Mouse (Mus musculus) forebrain, embryonic 11.5 days (tissue): ENCODE measurements around the gene Sec24d. TPM values are rescaled to one million over a fixed set of nuclear protein-coding genes. Genes with fewer than 3 reads are reported as not detected.

Experiments used
- ATAC-seq: fragments of 200-750 bp; cut with Nextera tagmentation; replicated peaks from 2 replicates; pipeline ENCODE4 v1.8.0; 2017; ENCODE audit warnings: moderate TSS enrichment; ENCODE audit not compliant: low FRiP score
- DNase-seq: peaks from one replicate; pipeline ENCODE4 v3.0.0-alpha.2; 2017; ENCODE audit warnings: low spot score
- H3K27ac ChIP-seq: fragments of 300-500 bp; sonication (generic); 2 replicates; pipeline ENCODE4 v1.5.1; 2014; ENCODE audit warnings: low read depth, low read length
- H3K27me3 ChIP-seq: fragments of 300-500 bp; sonication (generic); 2 replicates; pipeline ENCODE4 v1.6.1; 2014; ENCODE audit warnings: mild to moderate bottlenecking, low read length, mixed read lengths; ENCODE audit not compliant: control insufficient read depth, insufficient read depth
- H3K36me3 ChIP-seq: fragments of 300-500 bp; sonication (generic); 2 replicates; pipeline ENCODE4 v1.6.1; 2014; ENCODE audit warnings: mild to moderate bottlenecking, low read length, moderate library complexity, mixed read lengths; ENCODE audit not compliant: control insufficient read depth, insufficient read depth
- H3K4me1 ChIP-seq: fragments of 300-500 bp; sonication (generic); replicated peaks from 2 replicates; pipeline ENCODE4 v1.6.1; 2014; ENCODE audit warnings: low read length, mixed read lengths; ENCODE audit not compliant: control insufficient read depth, insufficient read depth
- H3K4me2 ChIP-seq: fragments of 300-500 bp; sonication (generic); 2 replicates; pipeline ENCODE4 v1.6.1; 2014; ENCODE audit warnings: low read depth, mild to moderate bottlenecking, low read length, moderate library complexity, mixed read lengths; ENCODE audit not compliant: severe bottlenecking
- H3K4me3 ChIP-seq: fragments of 300-500 bp; sonication (generic); 2 replicates; pipeline ENCODE4 v1.5.1; 2014; ENCODE audit warnings: low read depth, low read length
- H3K9ac ChIP-seq: fragments of 300-500 bp; sonication (generic); 2 replicates; pipeline ENCODE4 v1.6.1; 2014; ENCODE audit warnings: low read length
- H3K9me3 ChIP-seq: fragments of 300-500 bp; sonication (generic); 2 replicates; pipeline ENCODE4 v1.6.1; 2016; ENCODE audit warnings: low read length, mixed read lengths; ENCODE audit not compliant: control insufficient read depth
- WGBS: fragments of 180-500 bp; shearing (Covaris S2); extraction: QIAGEN DNeasy Blood & Tissue Kit; methylation state at CpG from one replicate; pipeline ENCODE4 v1.1.7; 2014; 5-methylcytosine and 5-hydroxymethylcytosine counted together
- polyA plus RNA-seq: library from polyadenylated mRNA; unstranded; fragments of >200 nt; fragmentation: Nextera tagmentation; extraction: Ambion mirVana; gene quantifications from 2 replicates; pipeline ENCODE4 v1.2.1, GENCODE M21; 2014

The Sec24d gene
- polyA plus RNA-seq: 18.2 and 18.4 TPM in 2 replicates

- Histone ChIP-seq H3K9me3 (no peaks in the 10 kb centered on the region), H3K9ac (peak within 1 kb of the TSS; percentile 55), H3K4me2 (peak within 1 kb of the TSS; percentile 91), H3K36me3 (no peaks in the 10 kb centered on the region), H3K27ac (no peak within 1 kb of the TSS), H3K4me1 (no peaks in the 10 kb centered on the region; the same call in 1 of the 2 replicates), H3K4me3 (peak within 1 kb of the TSS; percentile 70), H3K27me3 (no peaks in the 10 kb centered on the region)
- DNase-seq: peak; percentile 88
- peak; percentile 92 for ATAC-seq
- 4% methylated on average over 68 of the region's 68 CpGs for WGBS
These were observed at the start of gene Sec24d for GRCm38 (mm10) chr3:123266753-123267651. Gene Sec24d, plus strand, starts transcription at chr3:123267455.

GRCm38 (mm10) chr3:123218646-123219045, 48.6 kb upstream of the Sec24d start:
- ATAC-seq: no peak
- Histone ChIP-seq H3K27me3 (no peaks in the 10 kb centered on the region), H3K4me1 (no peaks in the 10 kb centered on the region), H3K9ac (no peak overlapping the region), H3K27ac (no peak overlapping the region), H3K4me2 (no peak overlapping the region), H3K36me3 (no peaks in the 10 kb centered on the region), H3K4me3 (no peak overlapping the region), H3K9me3 (no peaks in the 10 kb centered on the region)
- WGBS: 65% methylated on average over 6 of the region's 6 CpGs
- no peak for DNase-seq

GRCm38 (mm10) chr3:123227276-123227675, 40.0 kb upstream of the Sec24d start:
- no peak overlapping the region for H3K4me2 ChIP-seq

GRCm38 (mm10) chr3:123231639-123232038, 35.6 kb upstream of the Sec24d start:
- DNase-seq (no peak), ATAC-seq (no peak)
- H3K9me3 ChIP-seq: no peaks in the 10 kb centered on the region
- H3K4me2 ChIP-seq: no peak overlapping the region
- no peak overlapping the region for H3K4me3 ChIP-seq
- no peaks in the 10 kb centered on the region for H3K27me3 ChIP-seq
- H3K27ac ChIP-seq: no peak overlapping the region
- H3K36me3 ChIP-seq: no peaks in the 10 kb centered on the region
- no peak overlapping the region for H3K9ac ChIP-seq
- H3K4me1 ChIP-seq: peaks cover 2% of the 10 kb centered on the region; the same call in 1 of the 2 replicates
- WGBS: 80% methylated on average over 2 of the region's 2 CpGs

More at GRCm38 (mm10) chr3:123227276-123227675, 40.0 kb upstream of the Sec24d start:
- H3K27me3 ChIP-seq: no peaks in the 10 kb centered on the region
- DNase-seq (no peak), ATAC-seq (no peak)
- H3K4me1 ChIP-seq: no peaks in the 10 kb centered on the region
- no peak overlapping the region for H3K9ac ChIP-seq
- no peaks in the 10 kb centered on the region for H3K36me3 ChIP-seq
- 96% methylated on average over 3 of the region's 3 CpGs for WGBS
- H3K27ac ChIP-seq: no peak overlapping the region
- no peak overlapping the region for H3K4me3 ChIP-seq
- H3K9me3 ChIP-seq: no peaks in the 10 kb centered on the region

- Histone ChIP-seq H3K36me3 (no peaks in the 10 kb centered on the region), H3K9me3 (no peaks in the 10 kb centered on the region), H3K4me3 (no peak overlapping the region), H3K4me1 (peaks cover 4% of the 10 kb centered on the region; the same call in 1 of the 2 replicates), H3K4me2 (no peak overlapping the region), H3K27me3 (no peaks in the 10 kb centered on the region), H3K9ac (no peak overlapping the region), H3K27ac (no peak overlapping the region)
- DNase-seq (no peak), ATAC-seq (no peak)
- 52% methylated on average over 16 of the region's 16 CpGs for WGBS
These were observed 32.9 kb upstream of the Sec24d start for GRCm38 (mm10) chr3:123234191-123234836.

- Histone ChIP-seq H3K9ac (peak overlapping the region; percentile 59), H3K36me3 (no peaks in the 10 kb centered on the region), H3K27me3 (no peaks in the 10 kb centered on the region), H3K4me3 (peak overlapping the region; percentile 40), H3K27ac (no peak overlapping the region), H3K4me1 (peaks cover 4% of the 10 kb centered on the region; the same call in 1 of the 2 replicates), H3K9me3 (no peaks in the 10 kb centered on the region), H3K4me2 (peak overlapping the region; percentile 72)
- no peak for DNase-seq
- 0 out of 2 replicates have a peak, but pooled peaks have one; percentile 22 for ATAC-seq
- WGBS: 16% methylated on average over 7 of the region's 7 CpGs
These were observed 31.8 kb upstream of the Sec24d start for GRCm38 (mm10) chr3:123235495-123235894.

GRCm38 (mm10) chr3:123235921-123236320, 31.3 kb upstream of the Sec24d start, which contains the start of gene Synpo2:
Gene Synpo2, minus strand, starts transcription at chr3:123236149.
- peak; percentile 80 for DNase-seq
- H3K4me3 ChIP-seq: peak within 1 kb of the TSS; percentile 40
- peaks cover 4% of the 10 kb centered on the region; the same call in 1 of the 2 replicates for H3K4me1 ChIP-seq
- peak within 1 kb of the TSS; percentile 59 for H3K9ac ChIP-seq
- no peaks in the 10 kb centered on the region for H3K9me3 ChIP-seq
- ATAC-seq: peak; percentile 86
- peak within 1 kb of the TSS; percentile 72 for H3K4me2 ChIP-seq
- H3K36me3 ChIP-seq: no peaks in the 10 kb centered on the region
- no peak within 1 kb of the TSS for H3K27ac ChIP-seq
- WGBS: under 1% methylated on average over 20 of the region's 20 CpGs
- no peaks in the 10 kb centered on the region for H3K27me3 ChIP-seq

- Histone ChIP-seq H3K36me3 (no peaks in the 10 kb centered on the region), H3K4me2 (no peak overlapping the region), H3K27me3 (no peaks in the 10 kb centered on the region), H3K4me3 (no peak overlapping the region), H3K4me1 (peaks cover 4% of the 10 kb centered on the region; the same call in 1 of the 2 replicates), H3K9me3 (no peaks in the 10 kb centered on the region), H3K27ac (no peak overlapping the region), H3K9ac (no peak overlapping the region)
- ATAC-seq (0 out of 2 replicates have a peak, but pooled peaks have one; percentile 3), DNase-seq (no peak)
- 26% methylated on average over 7 of the region's 7 CpGs for WGBS
These were observed 30.2 kb upstream of the Sec24d start for GRCm38 (mm10) chr3:123237039-123237438.
